In the genomic region with DNA sequence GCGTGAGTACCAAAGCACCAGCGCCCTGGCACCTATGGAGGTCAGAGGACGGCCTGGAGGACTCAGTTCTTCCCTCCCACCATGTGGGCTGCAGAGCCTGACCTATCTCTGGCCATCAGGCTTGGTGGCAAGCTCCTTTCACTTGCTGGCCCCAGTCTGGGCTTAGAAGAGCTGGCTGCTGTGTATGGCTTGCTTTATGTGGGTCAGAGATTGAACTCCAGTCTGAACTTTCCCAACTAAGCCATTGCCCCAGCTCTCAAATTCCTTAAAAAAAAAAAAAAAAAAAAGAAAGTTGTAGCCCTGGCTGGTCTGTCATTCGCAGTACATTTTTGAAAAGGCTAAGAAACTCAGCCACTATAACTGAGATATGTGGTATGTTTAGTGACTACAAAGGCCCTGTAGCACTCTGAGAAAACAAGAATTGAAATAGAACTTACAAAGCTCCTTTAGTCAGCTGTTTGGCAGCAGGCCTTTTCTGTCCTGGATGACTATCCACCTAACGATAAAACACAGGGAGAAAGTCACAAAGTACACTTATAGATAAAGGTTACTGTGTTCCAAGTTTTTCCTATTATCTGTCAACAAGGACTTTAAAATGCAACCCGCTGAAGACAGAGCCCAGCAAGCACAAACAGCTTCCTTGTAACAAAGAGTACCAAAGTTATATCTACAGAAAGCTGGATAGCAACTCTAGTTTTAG, we compare ENCODE assay signal across 1 mouse cellular context.
TF ChIP-seq lines count a peak whose summit lies in the region.

No protein-coding gene starts in this region.

TF ChIP-seq in ES-E14, 5 proteins besides CTCF, POLR2A, EP300 and RAD21:
- no peak for TF ChIP-seq ZNF384 (IDR thresholded peaks at IDR 0.05; ENCODE audit: low read depth, low read length)
- TF ChIP-seq CHD2 (IDR thresholded peaks at IDR 0.05; ENCODE audit: low read depth, low read length): no peak
- TF ChIP-seq HCFC1 (IDR thresholded peaks at IDR 0.05; ENCODE audit: borderline replicate concordance, insufficient read depth, low read length): no peak
- TF ChIP-seq ZC3H11A (IDR thresholded peaks at IDR 0.05; ENCODE audit: borderline replicate concordance, low read depth, low read length): no peak
- no peak for TF ChIP-seq MAFK (IDR thresholded peaks at IDR 0.05; ENCODE audit: insufficient read depth, low read depth, low read length)
